Mouse (Mus musculus) liver, embryonic 11.5 days (tissue): ENCODE data around the gene Cracr2b. TPM values are rescaled to one million over a fixed set of nuclear protein-coding genes. Genes with fewer than 3 reads are reported as not detected.

Source experiments
- ATAC-seq: fragments of 200-750 bp; cut with Nextera tagmentation; replicated peaks from 2 replicates; pipeline ENCODE4 v1.8.0; 2017; ENCODE audit warnings: moderate number of reproducible peaks, mild to moderate bottlenecking, moderate TSS enrichment, moderate library complexity; ENCODE audit not compliant: low FRiP score
- DNase-seq: peaks from one replicate; pipeline ENCODE4 v3.0.0-alpha.2; 2017; ENCODE audit warnings: low spot score
- H3K27ac ChIP-seq: fragments of 300-500 bp; sonication (generic); 2 replicates; pipeline ENCODE4 v1.5.1; 2014; ENCODE audit warnings: mild to moderate bottlenecking, low read depth, low read length, control low read depth
- H3K27me3 ChIP-seq: fragments of 300-500 bp; sonication (generic); replicated peaks from 2 replicates; pipeline ENCODE4 v1.6.1; 2014; ENCODE audit warnings: low read length, mixed read lengths; ENCODE audit not compliant: control insufficient read depth, insufficient read depth
- H3K36me3 ChIP-seq: fragments of 300-500 bp; sonication (generic); 2 replicates; pipeline ENCODE4 v1.6.1; 2014; ENCODE audit warnings: mild to moderate bottlenecking, low read length, moderate library complexity, mixed read lengths; ENCODE audit not compliant: control insufficient read depth, insufficient read depth
- H3K4me1 ChIP-seq: fragments of 300-500 bp; sonication (generic); replicated peaks from 2 replicates; pipeline ENCODE4 v1.6.1; 2014; ENCODE audit warnings: low read length, mixed read lengths; ENCODE audit not compliant: control insufficient read depth, insufficient read depth
- H3K4me2 ChIP-seq: fragments of 300-500 bp; sonication (generic); 2 replicates; pipeline ENCODE4 v1.6.1; 2014; ENCODE audit warnings: mild to moderate bottlenecking, control low read depth, moderate library complexity
- H3K4me3 ChIP-seq: fragments of 300-500 bp; sonication (generic); 2 replicates; pipeline ENCODE4 v1.5.1; 2014; ENCODE audit warnings: low read depth, low read length, control low read depth
- H3K9ac ChIP-seq: fragments of 300-500 bp; sonication (generic); 2 replicates; pipeline ENCODE4 v1.6.1; 2014; ENCODE audit warnings: low read depth, low read length, control low read depth
- H3K9me3 ChIP-seq: fragments of 300-500 bp; sonication (generic); 2 replicates; pipeline ENCODE4 v1.6.1; 2016; ENCODE audit warnings: low read length, inconsistent platforms, mixed read lengths; ENCODE audit not compliant: control insufficient read depth
- WGBS: fragments of 180-500 bp; shearing (Covaris S2); extraction: QIAGEN DNeasy Blood & Tissue Kit; methylation state at CpG from one replicate; pipeline ENCODE4 v1.1.7; 2014; 5-methylcytosine and 5-hydroxymethylcytosine counted together
- polyA plus RNA-seq: library from polyadenylated mRNA; unstranded; fragments of >200 nt; fragmentation: Nextera tagmentation; extraction: Ambion mirVana; gene quantifications from 2 replicates; pipeline ENCODE4 v1.2.1, GENCODE M21; 2014

Gene Cracr2b
- polyA plus RNA-seq, 1 experiment from 2014 or later, result 4.3 TPM

DNA sequence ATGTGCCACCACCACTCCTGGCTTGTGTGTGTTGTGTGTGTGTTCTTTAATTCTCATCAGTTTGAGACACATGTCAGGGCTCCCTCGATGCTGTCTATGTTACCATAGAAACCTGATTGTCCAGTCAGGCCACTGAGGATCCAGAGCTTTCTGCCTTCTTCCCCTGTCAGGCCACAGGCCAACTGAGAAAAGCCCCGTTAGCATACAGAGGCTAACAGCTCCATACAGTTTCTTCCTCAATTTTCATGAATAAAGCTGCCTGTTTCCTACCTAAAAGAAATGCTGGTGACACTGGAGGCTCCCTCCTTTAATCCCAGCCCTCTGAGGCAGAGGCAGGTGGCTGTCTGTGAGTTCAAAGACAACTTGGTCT is 24.4 kb upstream of the Cracr2b start:
- no peaks in the 10 kb centered on the region for H3K27me3 ChIP-seq
- no peaks in the 10 kb centered on the region for H3K9me3 ChIP-seq
- peak overlapping the region; percentile 68; the same call in 1 of the 2 replicates for H3K27ac ChIP-seq
- H3K4me2 ChIP-seq, result peak overlapping the region; percentile 98
- H3K4me1 ChIP-seq, result peaks cover 33% of the 10 kb centered on the region
- H3K9ac ChIP-seq, result peak overlapping the region; percentile 85; the same call in 1 of the 2 replicates
- H3K36me3 ChIP-seq, result peaks cover 34% of the 10 kb centered on the region
- DNase-seq, result no peak
- H3K4me3 ChIP-seq, result peak overlapping the region; percentile 76
- WGBS, result 43% methylated on average over 2 of the region's 2 CpGs
- ATAC-seq, result no peak

DNA sequence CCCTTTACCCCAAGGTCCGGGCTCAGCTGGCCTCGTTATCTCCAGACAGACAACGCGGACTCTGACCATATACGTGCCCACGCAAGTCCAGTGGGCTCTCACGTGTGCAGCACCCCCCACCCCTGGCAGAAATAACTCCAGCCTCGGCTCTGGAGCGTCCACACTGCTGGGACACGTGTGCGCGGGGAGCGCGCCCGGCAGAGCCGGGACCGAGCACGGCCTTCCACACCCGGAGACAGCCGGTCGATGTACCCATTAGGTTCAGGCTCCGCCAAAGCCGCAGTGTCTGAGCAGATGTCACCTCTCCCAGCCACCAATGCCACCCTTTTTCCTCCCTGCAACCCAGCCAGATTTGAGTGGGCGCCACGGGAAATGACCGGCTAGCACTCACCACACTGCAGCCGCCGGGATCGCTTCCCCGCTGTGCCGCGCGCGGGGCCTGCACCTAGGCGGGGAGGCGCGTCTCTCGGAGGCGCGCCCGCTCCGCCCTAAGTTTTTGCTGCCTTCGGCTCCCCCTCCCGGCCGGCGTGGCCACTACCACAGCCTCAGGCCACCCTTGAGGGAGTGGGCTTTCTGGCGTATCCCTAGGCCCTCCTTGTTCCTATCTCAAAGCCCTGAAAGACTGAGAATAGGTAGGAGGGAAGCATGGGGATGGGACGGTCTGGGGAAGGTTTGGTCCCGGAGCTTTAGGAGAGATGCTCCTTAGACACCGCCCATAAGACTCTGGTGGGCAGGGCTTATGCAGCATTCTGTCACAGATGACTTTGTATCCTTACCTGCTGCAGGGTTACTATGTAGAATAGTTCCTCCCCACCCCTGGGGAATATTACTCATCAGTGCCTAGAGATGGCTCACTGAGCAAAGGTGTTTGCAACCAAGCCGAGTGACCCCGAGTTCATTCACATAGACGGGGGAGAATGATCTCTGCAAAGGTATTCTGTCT is 23.4 kb upstream of the Cracr2b start, which contains the start of gene Slc25a22:
Gene Slc25a22, minus strand, starts transcription at position 715 of the 943 bp plus-strand sequence.
- H3K9ac ChIP-seq, result peak within 1 kb of the TSS; percentile 85
- ATAC-seq (peak; percentile 79), DNase-seq (peak; percentile 89)
- no peaks in the 10 kb centered on the region for H3K27me3 ChIP-seq
- WGBS, result 6% methylated on average over 53 of the region's 53 CpGs
- H3K36me3 ChIP-seq, result peaks cover 32% of the 10 kb centered on the region
- no peaks in the 10 kb centered on the region for H3K9me3 ChIP-seq
- H3K4me3 ChIP-seq, result peak within 1 kb of the TSS; percentile 76
- peaks cover 39% of the 10 kb centered on the region for H3K4me1 ChIP-seq
- H3K4me2 ChIP-seq, result peak within 1 kb of the TSS; percentile 98
- peak within 1 kb of the TSS; percentile 68 for H3K27ac ChIP-seq

DNA sequence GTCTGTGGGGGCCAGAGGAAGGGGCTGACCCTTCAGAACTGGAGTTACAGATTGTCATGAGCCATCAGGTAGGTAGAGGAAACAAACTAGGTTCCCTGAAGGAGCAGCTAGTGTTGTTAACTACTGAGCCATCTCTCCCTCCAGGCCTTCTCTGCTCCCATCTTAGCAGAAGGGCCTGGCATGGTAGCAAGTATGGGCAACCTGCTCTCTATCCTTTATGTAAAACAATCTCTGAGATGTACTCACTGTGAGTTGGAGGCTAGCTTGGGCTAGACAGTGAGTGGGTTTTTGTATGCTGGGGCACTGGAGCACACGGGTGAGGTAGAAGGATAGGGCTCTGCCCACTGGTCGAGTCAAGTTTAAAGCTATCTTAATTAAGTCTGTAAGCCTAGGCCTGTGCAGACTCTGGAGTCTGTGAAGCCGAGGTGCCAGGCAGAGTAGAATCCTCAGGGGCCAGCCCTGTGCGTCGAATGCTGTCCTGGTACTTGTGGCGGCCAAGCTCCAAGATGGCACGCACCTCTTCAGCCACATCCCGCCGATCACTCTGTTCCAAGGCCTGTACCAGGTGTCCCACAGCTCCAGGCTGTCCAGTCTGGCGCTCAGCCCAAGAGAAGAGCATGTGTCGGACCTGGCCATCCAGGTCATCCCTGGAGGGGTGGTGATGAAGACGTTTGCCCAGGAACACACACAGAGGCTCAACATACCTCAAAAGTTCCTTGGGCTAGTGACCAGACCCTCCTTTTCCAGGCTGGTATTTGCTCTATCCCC is 22.5 kb upstream of the Cracr2b start:
- H3K4me1 ChIP-seq, result peaks cover 49% of the 10 kb centered on the region
- H3K9ac ChIP-seq, result no peak overlapping the region
- no peak overlapping the region for H3K4me3 ChIP-seq

DNA sequence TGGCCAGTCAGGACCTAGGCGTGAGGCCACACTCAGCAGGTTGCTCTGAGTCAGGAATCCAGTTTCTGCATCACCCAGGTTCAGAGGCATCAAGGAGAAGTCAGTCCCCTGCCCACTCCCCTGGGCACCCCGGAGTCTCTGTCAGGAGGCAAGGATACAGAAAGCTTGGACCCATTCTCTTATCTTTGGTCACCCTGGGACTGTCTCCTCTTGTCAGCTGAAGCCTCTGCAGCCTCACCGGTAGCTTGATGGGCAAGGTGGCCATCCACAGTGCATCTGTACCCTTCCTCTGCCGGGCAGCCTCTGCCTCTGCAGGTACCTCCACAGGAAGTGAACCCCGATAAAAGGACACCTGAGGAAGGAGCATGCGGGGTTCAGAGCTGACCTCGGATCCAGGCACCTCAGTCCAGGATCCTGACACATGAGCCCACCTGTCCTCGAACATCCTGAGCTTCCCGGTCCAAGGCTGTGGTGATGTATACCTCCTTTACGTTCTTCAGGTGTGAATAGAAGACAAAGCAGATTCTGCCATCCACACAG is 21.7 kb upstream of the Cracr2b start:
- H3K9ac ChIP-seq, result no peak overlapping the region
- DNase-seq (no peak), ATAC-seq (no peak)
- no peak overlapping the region for H3K27ac ChIP-seq
- no peak overlapping the region for H3K4me3 ChIP-seq
- H3K4me1 ChIP-seq, result peaks cover 42% of the 10 kb centered on the region
- peaks cover 30% of the 10 kb centered on the region for H3K36me3 ChIP-seq
- H3K9me3 ChIP-seq, result no peaks in the 10 kb centered on the region
- WGBS, result 96% methylated on average over 10 of the region's 10 CpGs
- no peaks in the 10 kb centered on the region for H3K27me3 ChIP-seq
- no peak overlapping the region for H3K4me2 ChIP-seq

More for the DNA sequence above, 22.5 kb upstream of the Cracr2b start:
- H3K36me3 ChIP-seq, result peaks cover 30% of the 10 kb centered on the region
- H3K4me2 ChIP-seq, result no peak overlapping the region
- ATAC-seq, result no peak
- 92% methylated on average over 12 of the region's 12 CpGs for WGBS
- no peaks in the 10 kb centered on the region for H3K27me3 ChIP-seq
- no peak for DNase-seq
- 0 out of 2 replicates have a peak overlapping the region, but pooled peaks have one; percentile 19 for H3K27ac ChIP-seq
- H3K9me3 ChIP-seq, result no peaks in the 10 kb centered on the region

DNA sequence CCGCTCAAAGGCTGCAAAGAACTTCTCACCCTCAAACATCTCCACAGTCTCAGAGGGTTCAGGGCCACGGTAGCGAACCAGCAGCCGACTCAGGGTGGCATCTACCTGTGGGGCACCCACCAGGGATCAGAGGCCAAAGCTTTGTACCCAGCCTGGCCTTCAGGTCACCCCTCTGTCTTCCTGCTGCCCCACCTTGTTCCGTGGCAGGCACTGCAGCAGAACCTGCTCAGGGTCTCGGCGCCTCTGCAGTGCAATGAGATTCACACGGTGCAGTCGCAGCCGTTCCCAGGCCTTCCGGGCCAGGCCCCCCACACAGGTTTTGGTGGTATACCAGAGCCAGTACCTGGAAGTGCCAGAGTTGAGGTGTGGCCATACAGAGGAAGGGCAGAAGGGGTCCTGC is 21.1 kb upstream of the Cracr2b start:
- peaks cover 36% of the 10 kb centered on the region for H3K4me1 ChIP-seq
- WGBS, result 97% methylated on average over 11 of the region's 11 CpGs
- H3K27me3 ChIP-seq, result no peaks in the 10 kb centered on the region
- H3K4me2 ChIP-seq, result no peak overlapping the region
- H3K9me3 ChIP-seq, result no peaks in the 10 kb centered on the region
- H3K9ac ChIP-seq, result no peak overlapping the region
- no peak overlapping the region for H3K27ac ChIP-seq
- peaks cover 30% of the 10 kb centered on the region for H3K36me3 ChIP-seq
- H3K4me3 ChIP-seq, result no peak overlapping the region
- DNase-seq (no peak), ATAC-seq (no peak)

DNA sequence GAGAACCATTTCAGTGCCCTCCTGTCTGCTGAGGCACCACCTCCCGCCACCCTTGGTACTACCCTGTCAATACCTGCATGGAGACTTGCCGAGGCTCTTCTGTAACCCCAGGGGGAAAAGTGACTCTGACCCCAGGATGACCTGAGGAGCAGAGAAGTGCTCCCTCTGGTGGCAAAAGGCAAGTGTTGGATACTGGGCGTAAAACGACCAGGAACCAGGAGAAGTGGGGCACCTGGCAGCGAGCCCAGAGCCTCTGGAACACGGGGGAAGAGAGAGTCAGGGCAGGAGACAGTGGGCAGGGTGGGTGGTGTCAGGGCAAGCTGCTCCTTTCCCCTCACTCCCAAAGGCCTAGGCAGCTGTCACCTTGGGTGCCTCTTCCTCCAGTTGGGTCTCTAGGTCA is 20.3 kb upstream of the Cracr2b start:
- Histone ChIP-seq H3K27me3 (no peaks in the 10 kb centered on the region), H3K4me2 (no peak overlapping the region), H3K9ac (no peak overlapping the region), H3K9me3 (no peaks in the 10 kb centered on the region), H3K4me1 (peaks cover 31% of the 10 kb centered on the region), H3K4me3 (no peak overlapping the region), H3K36me3 (peaks cover 30% of the 10 kb centered on the region), H3K27ac (no peak overlapping the region)
- WGBS, result 42% methylated on average over 6 of the region's 6 CpGs
- no peak for DNase-seq
- no peak for ATAC-seq

DNA sequence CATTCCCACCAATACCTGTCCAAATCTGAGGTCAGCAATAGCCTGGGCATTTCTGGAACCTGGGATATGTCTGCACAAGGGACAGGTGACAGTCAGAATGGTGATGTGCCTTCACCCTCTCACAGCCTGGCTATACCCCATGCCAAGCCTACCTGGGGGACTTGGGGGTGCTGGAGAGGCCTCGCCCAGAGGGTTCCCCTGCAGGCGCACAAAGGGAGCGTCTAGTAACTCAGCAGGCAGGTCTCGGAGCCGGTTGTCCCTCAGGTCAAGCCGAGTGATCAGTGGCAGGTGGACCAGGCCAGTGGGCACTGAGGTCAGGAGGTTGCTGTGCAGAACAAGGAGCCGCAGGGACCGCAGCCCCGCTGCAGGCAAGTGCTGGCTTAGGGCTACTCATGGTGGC is 19.4 kb upstream of the Cracr2b start:
- Histone ChIP-seq H3K36me3 (peaks cover 30% of the 10 kb centered on the region), H3K4me1 (peaks cover 23% of the 10 kb centered on the region), H3K4me2 (peak overlapping the region; percentile 90), H3K27me3 (no peaks in the 10 kb centered on the region), H3K4me3 (0 out of 2 replicates have a peak overlapping the region, but pooled peaks have one; percentile 65), H3K27ac (no peak overlapping the region), H3K9ac (no peak overlapping the region), H3K9me3 (no peaks in the 10 kb centered on the region)
- ATAC-seq, result no peak
- 93% methylated on average over 9 of the region's 9 CpGs for WGBS
- no peak for DNase-seq

DNA sequence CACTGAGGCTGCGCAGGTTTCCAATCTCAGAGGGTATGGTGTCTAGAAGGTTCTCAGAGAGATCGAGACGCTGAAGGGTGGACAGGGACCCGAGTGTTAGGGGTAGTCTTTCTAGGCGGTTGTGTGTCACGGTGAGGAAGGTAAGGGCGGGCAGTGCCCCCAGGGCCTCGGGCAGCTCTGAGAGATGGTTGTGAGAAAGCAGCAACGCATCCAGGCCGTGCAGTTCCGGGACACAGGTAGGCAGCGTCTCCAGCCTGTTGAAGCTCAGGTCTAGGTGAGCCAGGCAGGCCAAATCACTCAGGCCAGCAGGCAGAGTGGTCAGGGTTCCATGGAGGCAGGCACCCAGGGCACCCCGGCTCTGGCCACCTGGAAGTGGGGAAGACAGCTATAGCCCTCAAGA is 18.7 kb upstream of the Cracr2b start:
- no peak for DNase-seq
- Histone ChIP-seq H3K9me3 (no peaks in the 10 kb centered on the region), H3K36me3 (peaks cover 30% of the 10 kb centered on the region), H3K4me2 (peak overlapping the region; percentile 90), H3K4me1 (peaks cover 20% of the 10 kb centered on the region), H3K27me3 (no peaks in the 10 kb centered on the region), H3K9ac (peak overlapping the region; percentile 78; the same call in 1 of the 2 replicates), H3K4me3 (peak overlapping the region; percentile 65), H3K27ac (no peak overlapping the region; the same call in 1 of the 2 replicates)
- ATAC-seq, result no peak
- 91% methylated on average over 13 of the region's 13 CpGs for WGBS
